In the genomic region with DNA sequence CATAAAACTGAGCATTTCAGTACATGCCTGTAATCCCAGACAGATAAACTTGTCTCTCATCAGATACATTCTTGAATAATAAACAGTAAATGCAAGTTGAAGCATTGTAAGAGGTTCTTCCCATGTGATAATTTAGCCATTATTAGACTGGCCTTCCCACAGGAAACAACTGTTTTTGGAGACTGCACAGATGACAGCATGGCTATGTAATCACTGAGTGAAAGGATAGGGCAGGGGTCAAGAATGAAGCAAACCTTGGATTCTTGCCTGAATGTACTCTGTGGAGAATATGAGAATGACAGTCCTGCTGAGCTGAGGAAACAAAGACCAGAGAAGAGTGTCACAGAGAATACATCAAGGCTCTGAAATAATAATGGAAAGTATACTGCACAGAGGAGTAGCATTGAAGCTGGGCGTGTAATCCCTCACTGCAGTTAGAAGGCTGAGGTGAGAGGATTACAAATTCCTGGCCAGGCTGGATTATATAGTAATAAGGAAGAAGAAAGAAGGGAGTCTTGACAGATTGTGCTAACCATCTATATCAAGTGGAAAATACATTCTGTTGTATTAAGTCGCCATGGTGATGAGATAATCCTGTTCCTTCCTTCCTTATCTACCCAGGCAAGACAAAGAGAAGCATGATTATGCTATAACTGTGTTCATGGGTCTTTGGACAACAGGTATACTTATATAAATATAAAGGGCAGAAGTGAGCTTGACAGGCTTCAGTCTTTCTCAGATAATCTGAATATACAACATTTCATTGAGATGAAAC, we compare ENCODE assay signal across 8 mouse cellular contexts.
DNase-seq lines count a peak whose midpoint lies in the region; ATAC-seq and TF ChIP-seq lines count a peak whose summit lies in the region.
"Had no signal": no experiment of that assay in that cellular context is flagged by ENCODE, and none has a peak within 500 bp of the region (broad histone marks: within the 10 kb centered on the region; RNA-seq: fewer than 3 reads in every experiment).

No protein-coding gene starts in this region.

- peaks cover 5% of the 10 kb centered on the region for H3K9me3 ChIP-seq in liver, postnatal 0 days (ENCODE audit: low read length)
- H3K9me3 ChIP-seq in liver, embryonic 11.5 days (ENCODE audit: control insufficient read depth, low read length): no peaks in the 10 kb centered on the region

- DNase-seq in liver, postnatal 0 days: no peak
- DNase-seq in liver, embryonic 11.5 days (ENCODE audit: low spot score): no peak
- DNase-seq in embryo, embryonic 10.5 days (ENCODE audit: low spot score): peak; percentile 47
- peak; percentile 75 to 78 for DNase-seq in heart, postnatal 10 days
- DNase-seq in T-cell, adult 2 months (ENCODE audit: low spot score): no peak
- no peak for DNase-seq in cerebellum, adult 11 months

- H3K27ac ChIP-seq in liver, postnatal 0 days (ENCODE audit: low read depth): 0 out of 2 replicates have a peak overlapping the region, but pooled peaks have one; percentile 7
- no peak overlapping the region for H3K27ac ChIP-seq in liver, embryonic 11.5 days (ENCODE audit: low read depth, low read length)
- H3K27ac ChIP-seq: layer of hippocampus, adult 2 months had no signal

- 67% methylated on average over 2 of the region's 2 CpGs for WGBS in liver, postnatal 0 days (ENCODE audit: insufficient replicate concordance)
- WGBS in liver, embryonic 11.5 days: 71% methylated on average over 2 of the region's 2 CpGs

- no peaks in the 10 kb centered on the region; the same call in 1 of the 2 replicates for H3K4me1 ChIP-seq in liver, postnatal 0 days (ENCODE audit: insufficient read depth)
- H3K4me1 ChIP-seq in liver, embryonic 11.5 days (replicated peaks; ENCODE audit: control insufficient read depth, insufficient read depth, low read length): no peaks in the 10 kb centered on the region

- intact Hi-C loops in heart, postnatal 10 days (cut with DNase I): no loop called here

- no peaks in the 10 kb centered on the region for H3K36me3 ChIP-seq in liver, postnatal 0 days (replicated peaks; ENCODE audit: insufficient read depth, low read length)
- no peaks in the 10 kb centered on the region for H3K36me3 ChIP-seq in liver, embryonic 11.5 days (ENCODE audit: control insufficient read depth, insufficient read depth, low read length)

- ATAC-seq in liver, postnatal 0 days: peak; percentile 80
- ATAC-seq in liver, embryonic 11.5 days (replicated peaks; ENCODE audit: low FRiP score): no peak
- ATAC-seq in megakaryocyte-erythroid progenitor cell, adult 5-6 weeks (replicated peaks; ENCODE audit: low FRiP score, low TSS enrichment, poor library complexity, severe bottlenecking): peak; percentile 61

- no peaks in the 10 kb centered on the region for H3K27me3 ChIP-seq in liver, postnatal 0 days (ENCODE audit: insufficient read depth, low read length)
- no peaks in the 10 kb centered on the region for H3K27me3 ChIP-seq in liver, embryonic 11.5 days (replicated peaks; ENCODE audit: control insufficient read depth, insufficient read depth, low read length)

- no peak for TF ChIP-seq CTCF in liver, postnatal 0 days (IDR thresholded peaks at IDR 0.05; ENCODE audit: low read depth)

- H3K4me2 ChIP-seq in liver, postnatal 0 days (ENCODE audit: low read depth, low read length): no peak overlapping the region
- H3K4me2 ChIP-seq in liver, embryonic 11.5 days: no peak overlapping the region

- no peak overlapping the region for H3K9ac ChIP-seq in liver, postnatal 0 days (replicated peaks)
- no peak overlapping the region for H3K9ac ChIP-seq in liver, embryonic 11.5 days (ENCODE audit: low read depth, low read length)

- H3K4me3 ChIP-seq in liver, postnatal 0 days (ENCODE audit: low read depth, low read length): no peak overlapping the region
- H3K4me3 ChIP-seq in liver, embryonic 11.5 days (ENCODE audit: low read depth, low read length): no peak overlapping the region
- H3K4me3 ChIP-seq: layer of hippocampus, adult 2 months had no signal

- TF ChIP-seq EP300 in liver, postnatal 0 days (IDR thresholded peaks at IDR 0.05; ENCODE audit: low read depth): no peak

Comparison
In these comparisons a context has a peak if more than half of its experiments do, and no peak if none do; other contexts are left out.
1. DNase-seq: peak in embryo, embryonic 10.5 days (single experiment) and heart, postnatal 10 days (2 of 2); none in liver, postnatal 0 days (single experiment), liver, embryonic 11.5 days (single experiment), T-cell, adult 2 months (single experiment) and cerebellum, adult 11 months (single experiment).